Mouse (Mus musculus): ENCODE data around the gene Ctu2.

DNA sequence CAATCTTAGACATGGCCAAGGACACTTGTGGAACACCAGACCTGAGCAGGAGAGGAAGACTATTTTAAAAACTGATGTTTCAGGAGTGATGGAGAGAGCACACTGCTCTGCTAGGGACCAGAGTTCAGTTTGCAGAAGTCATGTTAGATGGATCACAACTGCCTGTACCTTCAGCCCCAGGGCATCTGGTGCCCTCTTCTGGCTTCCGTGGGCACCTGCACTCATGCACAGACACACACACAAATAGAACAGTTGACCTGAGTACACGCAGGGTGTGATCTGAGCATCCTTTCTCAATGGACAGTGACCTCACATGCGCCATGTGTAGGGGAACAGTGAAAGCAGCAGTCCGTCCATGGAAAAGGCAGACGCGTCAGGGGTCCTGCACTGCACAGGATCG is 7.9 kb downstream of the Ctu2 start:
- TF ChIP-seq NANOG (IDR thresholded peaks at IDR 0.05; ENCODE audit: borderline replicate concordance, low read length) (no peak), CTCF (conservative IDR thresholded peaks at IDR 0.05; ENCODE audit: low read length) (no peak; the same call in 1 of the 2 replicates), POU5F1 (IDR thresholded peaks at IDR 0.05; ENCODE audit: borderline replicate concordance, low read length) (no peak)
